ENCODE assay signal across 21 mouse cellular contexts in the genomic region with DNA sequence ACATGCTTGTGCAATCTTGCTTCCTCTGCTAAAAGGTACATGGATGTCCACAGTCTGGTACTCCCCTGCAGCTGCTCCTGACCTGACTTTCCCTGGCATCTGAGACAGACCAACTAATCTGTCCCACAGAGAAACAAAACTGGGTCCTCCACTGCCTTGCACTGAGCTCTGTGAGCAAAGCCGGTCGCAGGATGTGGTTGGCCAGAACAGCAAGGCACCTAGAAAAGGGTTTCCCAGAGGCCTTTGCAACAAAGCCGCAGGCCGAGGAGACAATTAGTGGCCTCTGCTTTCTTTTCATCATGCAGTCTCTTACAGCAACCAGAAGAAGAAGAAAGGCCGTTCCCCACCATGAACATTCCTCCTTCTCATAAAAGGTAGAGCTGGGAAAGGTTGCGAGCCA.
A peak's percentile ranks its signal among the peaks of the same experiment; 100 is the strongest.
DNase-seq lines count a peak whose midpoint lies in the region; ATAC-seq and TF ChIP-seq lines count a peak whose summit lies in the region.
"Had no signal": no experiment of that assay in that cellular context is flagged by ENCODE, and none has a peak within 500 bp of the region (broad histone marks: within the 10 kb centered on the region; RNA-seq: fewer than 3 reads in every experiment).

No protein-coding gene starts in this region.

- no peaks in the 10 kb centered on the region for H3K27me3 ChIP-seq in small intestine, adult 2 months (ENCODE audit: control insufficient read depth, insufficient read depth, low read length)
- H3K27me3 ChIP-seq: embryonic facial prominence, embryonic 13.5 days had no signal

- no peak for TF ChIP-seq POLR2A in small intestine, adult 2 months (IDR thresholded peaks at IDR 0.05; ENCODE audit: low read depth, low read length)

- TF ChIP-seq CTCF in small intestine, adult 2 months (IDR thresholded peaks at IDR 0.05; ENCODE audit: extremely low read depth, insufficient read length, insufficient replicate concordance, low read depth, low read length): no peak

- 92% methylated on average over 6 of the region's 6 CpGs for WGBS in small intestine, adult 2 months

- peak; percentile 79 for ATAC-seq in CD4-positive, CD25-positive, alpha-beta regulatory T cell, adult 4 months
- ATAC-seq: forebrain, embryonic 14.5 days; hindbrain, postnatal 0 days; lung, postnatal 0 days had no signal

- H3K27ac ChIP-seq in small intestine, adult 2 months (ENCODE audit: insufficient read depth, low read depth, low read length): peak overlapping the region; percentile 38; the same call in 1 of the 2 replicates
- H3K27ac ChIP-seq: embryonic facial prominence, embryonic 13.5 days; hindbrain, embryonic 10.5 days; hindbrain, postnatal 0 days; layer of hippocampus, adult 2 months had no signal

- no peak overlapping the region for H3K4me3 ChIP-seq in small intestine, adult 2 months (ENCODE audit: low read depth, low read length)
- H3K4me3 ChIP-seq: embryonic facial prominence, embryonic 13.5 days; hindbrain, embryonic 10.5 days; layer of hippocampus, adult 2 months had no signal

- intact Hi-C loops in left cerebral cortex, postnatal 36 days (cut with DNase I): no loop called here
- intact Hi-C loops in left cerebral cortex, postnatal 4 days (cut with DNase I): no loop called here

- no peaks in the 10 kb centered on the region for H3K36me3 ChIP-seq in small intestine, adult 2 months (ENCODE audit: control insufficient read depth, insufficient read depth, low read length)
- H3K36me3 ChIP-seq: embryonic facial prominence, embryonic 13.5 days; hindbrain, embryonic 10.5 days had no signal

- no peaks in the 10 kb centered on the region for H3K4me1 ChIP-seq in small intestine, adult 2 months (ENCODE audit: control insufficient read depth, insufficient read depth, insufficient read length, low read length)
- H3K4me1 ChIP-seq: embryonic facial prominence, embryonic 13.5 days; hindbrain, embryonic 10.5 days had no signal

- peak; percentile 2 for DNase-seq in right cerebral cortex, postnatal 14 days
- no peak for DNase-seq in right cerebral cortex, postnatal 4 days
- peak; percentile 61 to 71 for DNase-seq in thymus, postnatal 36 days
- no peak for DNase-seq in left cerebral cortex, postnatal 36 days (ENCODE audit: low spot score in 2 of 2)
- no peak for DNase-seq in left cerebral cortex, postnatal 4 days
- DNase-seq: adrenal gland, postnatal 14 days; cerebellum, adult 11 months; cerebellum, postnatal 14 days; gastrocnemius, postnatal 25 days; kidney, adult 18-20 months; kidney, postnatal 10 days; layer of hippocampus, postnatal 36 days; liver had no signal

Comparison
In these comparisons a context has a peak if more than half of its experiments do, and no peak if none do; other contexts are left out.
1. DNase-seq: peak in right cerebral cortex, postnatal 14 days (single experiment) and thymus, postnatal 36 days (2 of 2); none in right cerebral cortex, postnatal 4 days (single experiment), left cerebral cortex, postnatal 36 days (0 of 2) and left cerebral cortex, postnatal 4 days (single experiment).